Mouse (Mus musculus) left cerebral cortex, adult 18-20 months (tissue): ENCODE measurements around the gene Usp10. TPM values are rescaled to one million over a fixed set of nuclear protein-coding genes. Genes with fewer than 3 reads are reported as not detected.

ENCODE experiments used
- DNase-seq, 2 experiments: peaks; one replicate each; pipeline ENCODE4 v3.0.0; 2021 to 2022; ENCODE audit warnings: low spot score in 2 of 2, mixed read lengths in 1 of 2
- total RNA-seq, 2 experiments: library from RNA; stranded (reverse); gene quantifications; 2 replicates each; pipeline ENCODE4 v1.2.3; 2021

Usp10 gene
- total RNA-seq, 2 experiments from 2014 or later, result 87.0 to 94.9 TPM

- peak; percentile 32 to 66 for DNase-seq
These were observed 42.6 kb downstream of the Usp10 start for GRCm38 (mm10) chr8:119952747-119953146.

DNA sequence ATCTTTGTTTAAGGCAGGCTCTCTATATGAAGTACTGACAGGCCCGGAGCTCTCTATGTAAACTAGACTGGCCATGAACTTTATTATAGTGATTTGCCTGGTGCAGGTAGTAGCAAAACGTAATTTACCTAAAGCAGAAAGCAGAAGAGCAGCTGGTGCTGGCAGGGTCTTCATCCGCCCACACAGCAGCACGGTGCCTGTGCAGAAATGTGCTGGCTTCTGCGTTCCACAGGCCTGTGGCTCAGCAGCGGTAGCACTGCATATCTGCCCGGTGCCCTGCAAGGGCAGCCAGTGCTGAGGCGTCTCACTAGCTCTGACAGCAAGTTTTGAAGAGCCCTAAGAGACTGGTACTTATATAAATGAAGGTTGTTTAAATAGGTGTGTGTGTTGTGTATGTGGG lies 45.2 kb downstream of the Usp10 start:
- DNase-seq, result no peak

GRCm38 (mm10) chr8:119958076-119958475 lies 47.9 kb downstream of the Usp10 start:
- no peak for DNase-seq

DNA sequence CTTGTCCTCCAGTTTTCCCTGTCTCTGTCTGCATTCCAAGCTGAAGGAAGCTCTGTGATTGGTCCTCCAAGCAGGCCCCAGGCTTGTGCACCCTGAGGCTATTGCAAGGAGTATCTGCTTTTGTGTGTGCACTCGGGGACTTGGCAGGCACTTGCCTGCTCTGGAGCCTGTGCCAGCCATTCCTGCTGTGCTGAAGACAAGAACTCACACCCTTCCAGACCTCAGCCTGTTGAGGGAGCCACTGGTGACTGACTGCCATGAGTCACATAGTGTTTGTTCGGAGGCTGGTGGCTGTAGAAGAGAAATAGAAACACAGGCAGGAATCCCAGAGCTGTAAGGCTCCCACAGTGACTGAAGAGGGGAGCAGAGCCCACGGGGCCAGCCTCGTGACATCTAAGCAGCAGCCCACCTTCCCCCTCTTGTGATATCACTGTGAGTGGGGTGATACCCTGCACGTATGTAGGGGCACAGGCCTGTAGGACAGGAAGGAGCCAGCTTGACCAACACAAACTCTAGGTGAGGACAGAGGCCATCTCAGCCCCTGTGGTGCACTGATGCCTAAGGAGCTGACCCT lies 50.5 kb downstream of the Usp10 start:
- peak; percentile 53 to 70 for DNase-seq

GRCm38 (mm10) chr8:119964859-119965258 lies 54.7 kb downstream of the Usp10 start:
- DNase-seq, result no peak

DNA sequence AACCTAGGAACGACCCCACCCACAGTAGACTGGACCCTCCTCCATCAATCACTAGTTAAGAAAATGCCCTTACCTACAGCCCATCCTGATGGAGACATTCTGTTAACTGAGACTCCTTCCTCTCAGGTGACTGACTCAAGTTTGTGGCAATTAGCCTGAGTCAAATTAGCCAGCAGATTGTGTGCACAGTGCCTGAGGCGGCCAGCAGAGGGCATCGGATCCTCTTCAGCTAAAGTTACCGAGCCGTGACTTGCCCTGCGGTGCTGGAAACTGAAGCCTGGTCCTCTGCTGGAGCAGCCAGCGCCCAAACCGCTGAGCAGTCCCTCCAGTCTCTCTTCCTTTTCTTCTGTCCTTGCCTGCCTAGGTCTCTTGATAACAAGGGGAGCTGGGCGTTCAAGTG lies 57.3 kb downstream of the Usp10 start:
- DNase-seq, result no peak

DNA sequence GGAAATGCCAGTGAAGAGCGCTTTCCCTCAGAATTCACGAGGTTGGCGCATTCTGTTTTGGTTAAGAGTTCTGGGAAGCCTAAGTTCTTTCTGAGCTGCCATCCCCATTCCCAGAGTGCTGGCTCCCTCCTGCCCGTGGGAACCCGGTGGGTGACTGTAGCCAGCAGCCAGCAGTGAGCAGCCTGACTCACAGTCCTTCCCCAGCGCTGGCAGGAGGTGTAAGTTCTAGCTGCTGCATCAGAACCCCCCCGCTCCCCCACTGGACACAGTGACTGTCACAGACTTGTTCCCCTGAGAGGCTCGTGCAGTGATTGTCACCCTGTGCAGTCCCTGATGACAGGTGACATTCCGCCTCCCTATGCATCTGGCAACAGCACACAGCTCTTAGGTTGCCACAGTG lies 60.0 kb downstream of the Usp10 start:
- DNase-seq, result peak; percentile 56 to 69

- DNase-seq, result no peak
These were observed 62.4 kb downstream of the Usp10 start for GRCm38 (mm10) chr8:119972558-119972957.

- DNase-seq, result no peak
These were observed 68.7 kb downstream of the Usp10 start for GRCm38 (mm10) chr8:119978770-119979381.

GRCm38 (mm10) chr8:119981253-119981652 lies 71.1 kb downstream of the Usp10 start:
- DNase-seq, result no peak

GRCm38 (mm10) chr8:119984085-119984484 lies 73.9 kb downstream of the Usp10 start:
- no peak for DNase-seq

- no peak for DNase-seq
These were observed 76.0 kb downstream of the Usp10 start for GRCm38 (mm10) chr8:119986174-119986573.

DNA sequence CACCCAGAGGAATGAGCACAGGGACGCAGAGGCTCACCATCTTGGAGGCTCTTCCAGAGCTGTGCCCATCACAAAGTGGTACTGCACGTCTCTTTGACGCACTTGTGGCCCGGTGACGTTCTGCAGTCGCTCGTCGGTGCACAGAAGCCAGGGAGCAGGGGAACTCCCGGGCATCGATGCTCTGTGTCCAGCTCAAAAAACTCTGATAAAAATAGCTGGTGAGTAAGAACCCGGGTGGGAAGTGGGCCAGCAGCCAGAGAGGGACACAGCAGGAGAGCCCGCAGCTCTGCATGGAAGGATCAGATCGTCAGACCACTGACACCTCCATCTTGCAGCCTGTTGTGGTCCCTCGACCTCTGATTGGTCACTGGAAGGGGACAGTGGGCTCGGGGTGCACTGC lies 77.9 kb downstream of the Usp10 start:
- DNase-seq, result peak in 1 of 2 experiments; percentile 15

- DNase-seq, result peak; percentile 38 to 54
These were observed 82.1 kb downstream of the Usp10 start, which contains the start of gene Crispld2 for GRCm38 (mm10) chr8:119992249-119992648. Crispld2 (plus strand) TSS chr8:119992438.

DNA sequence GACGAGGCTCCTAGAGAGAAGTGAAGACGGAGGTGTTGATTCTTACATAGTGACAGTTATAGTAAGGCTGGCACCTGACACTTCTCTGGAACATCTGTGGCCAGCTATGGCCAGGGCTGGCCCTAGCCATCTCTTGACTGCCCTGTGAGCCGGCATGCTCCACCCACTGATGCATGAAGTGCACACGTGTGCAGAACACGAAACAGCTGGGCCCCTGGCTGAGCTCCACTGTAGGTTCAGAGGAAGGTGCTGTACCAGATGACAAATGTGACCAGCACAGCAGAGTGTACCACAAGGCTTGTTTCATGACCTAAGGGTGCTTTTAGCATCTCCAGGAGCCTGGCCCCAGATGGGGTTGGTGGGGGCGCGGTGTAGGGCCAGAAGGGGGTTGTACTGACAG lies 84.0 kb downstream of the Usp10 start:
- DNase-seq, result no peak

- no peak for DNase-seq
These were observed 84.4 kb downstream of the Usp10 start for GRCm38 (mm10) chr8:119994556-119994955.

GRCm38 (mm10) chr8:119997266-119997665 lies 87.1 kb downstream of the Usp10 start:
- DNase-seq, result no peak

DNA sequence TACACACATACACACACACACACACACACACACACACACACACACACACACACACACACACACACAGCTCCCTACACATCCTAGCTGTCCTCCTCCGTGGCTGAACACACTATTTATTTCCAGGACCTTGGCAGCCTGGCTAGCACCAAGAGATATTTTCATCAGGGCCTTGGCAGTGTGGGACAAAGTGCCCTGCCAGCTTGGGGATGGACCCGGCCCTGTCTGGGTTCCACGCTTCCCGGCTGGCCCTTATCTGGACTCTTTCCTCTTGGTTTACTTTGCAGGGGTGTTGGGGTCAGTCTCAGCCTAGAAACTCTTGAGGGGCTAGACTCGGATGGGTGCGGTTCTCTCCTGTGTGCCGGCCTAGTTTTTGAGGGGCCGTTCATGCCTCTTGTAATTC lies 90.3 kb downstream of the Usp10 start:
- DNase-seq, result no peak

GRCm38 (mm10) chr8:120001712-120002111 lies 91.6 kb downstream of the Usp10 start:
- no peak for DNase-seq

- no peak for DNase-seq
These were observed 92.2 kb downstream of the Usp10 start for GRCm38 (mm10) chr8:120002348-120002747.

DNA sequence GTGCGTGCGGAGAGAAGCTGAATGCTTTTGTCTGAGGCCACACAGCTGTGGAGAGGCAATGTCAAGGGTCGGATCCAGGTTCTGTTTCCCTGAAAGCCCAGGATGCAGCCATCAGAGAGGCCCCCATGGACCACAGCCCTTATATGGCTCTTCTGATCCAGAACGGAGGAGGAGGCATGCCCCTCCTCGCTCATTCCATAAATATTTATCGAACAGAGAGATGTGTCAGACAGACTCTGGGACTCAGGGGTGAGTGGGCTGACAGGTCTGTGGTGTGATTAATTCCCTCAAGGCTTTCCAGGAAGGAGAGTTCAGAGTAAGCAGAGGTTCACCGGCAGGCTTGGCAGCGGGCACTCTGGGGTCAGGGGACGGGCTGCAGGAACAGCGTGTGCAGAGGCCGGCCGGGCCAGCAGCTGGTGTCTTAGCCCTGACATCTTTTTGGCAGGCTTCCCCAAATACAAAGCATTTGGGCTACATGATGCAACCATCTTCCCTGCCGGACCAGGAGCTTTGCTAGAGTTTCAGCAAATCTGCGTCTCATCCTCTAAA lies 94.1 kb downstream of the Usp10 start:
- DNase-seq, result no peak

GRCm38 (mm10) chr8:120004705-120005381 lies 94.7 kb downstream of the Usp10 start:
- DNase-seq, result no peak
